Comparison of ENCODE assay signal across 8 mouse cellular contexts in the genomic region with DNA sequence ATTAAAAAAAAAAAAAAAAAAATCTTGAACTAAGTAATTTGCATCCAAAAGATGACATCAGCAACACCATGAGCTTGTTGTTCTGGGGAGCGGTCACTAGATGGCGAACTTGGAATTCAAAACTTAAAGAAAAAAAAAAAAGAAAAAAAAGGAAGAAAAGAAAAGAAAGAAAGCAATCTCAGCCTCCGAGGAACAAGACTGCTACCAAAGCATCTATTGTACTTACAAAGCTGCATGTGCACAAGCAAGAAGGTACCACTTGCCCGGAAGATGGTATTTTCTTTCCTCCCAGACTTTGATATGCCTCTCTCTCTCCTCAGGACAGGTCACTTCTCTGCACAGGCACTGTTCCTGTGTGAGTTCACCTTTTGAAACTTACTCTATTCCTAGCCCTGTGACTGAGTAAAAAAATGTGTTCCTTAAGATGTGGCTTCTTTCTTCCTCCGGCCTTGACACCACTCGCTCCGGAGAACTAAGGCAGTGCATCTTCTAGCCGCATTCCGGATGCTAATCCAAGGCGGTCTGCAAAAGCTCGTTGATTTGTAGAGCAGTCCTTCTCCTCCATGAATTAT.
DNase-seq lines count a peak whose midpoint lies in the region; ATAC-seq and TF ChIP-seq lines count a peak whose summit lies in the region.

No protein-coding gene starts in this region.

- H3K27ac ChIP-seq in embryonic fibroblast, embryonic 13.5 days (ENCODE audit: insufficient read depth, low read length), result no peak overlapping the region
- no peak overlapping the region for H3K27ac ChIP-seq in hindbrain, embryonic 11.5 days (ENCODE audit: low read depth, low read length)
- H3K27ac ChIP-seq in midbrain, embryonic 12.5 days (replicated peaks), result 0 out of 2 replicates have a peak overlapping the region, but pooled peaks have one; percentile 27
- H3K27ac ChIP-seq in stomach, postnatal 0 days (replicated peaks), result no peak overlapping the region

- TF ChIP-seq POLR2A in embryonic fibroblast, embryonic 13.5 days (IDR thresholded peaks at IDR 0.05; ENCODE audit: low read depth, low read length), result no peak

- no peak for ATAC-seq in CD4-positive, CD25-positive, alpha-beta regulatory T cell, adult 4 months
- ATAC-seq in hindbrain, embryonic 11.5 days (ENCODE audit: low FRiP score), result 0 out of 2 replicates have a peak, but pooled peaks have one; percentile 40
- ATAC-seq in midbrain, embryonic 12.5 days (ENCODE audit: low FRiP score, low read depth), result peak; percentile 50; the same call in 1 of the 2 replicates
- no peak for ATAC-seq in stomach, postnatal 0 days (ENCODE audit: low FRiP score, low TSS enrichment)

- H3K27me3 ChIP-seq in hindbrain, embryonic 11.5 days (ENCODE audit: control insufficient read depth, insufficient read depth, low read length), result no peaks in the 10 kb centered on the region
- H3K27me3 ChIP-seq in midbrain, embryonic 12.5 days, result peaks cover 11% of the 10 kb centered on the region
- H3K27me3 ChIP-seq in stomach, postnatal 0 days (ENCODE audit: control insufficient read depth, insufficient read depth, low read length), result no peaks in the 10 kb centered on the region

- H3K9me3 ChIP-seq in hindbrain, embryonic 11.5 days (ENCODE audit: control insufficient read depth, low read length), result no peaks in the 10 kb centered on the region
- H3K9me3 ChIP-seq in midbrain, embryonic 12.5 days, result no peaks in the 10 kb centered on the region
- H3K9me3 ChIP-seq in stomach, postnatal 0 days (ENCODE audit: control insufficient read depth, low read length), result no peaks in the 10 kb centered on the region

- H3K36me3 ChIP-seq in hindbrain, embryonic 11.5 days (ENCODE audit: control insufficient read depth, insufficient read depth, low read length), result no peaks in the 10 kb centered on the region
- no peaks in the 10 kb centered on the region for H3K36me3 ChIP-seq in midbrain, embryonic 12.5 days
- no peaks in the 10 kb centered on the region for H3K36me3 ChIP-seq in stomach, postnatal 0 days (ENCODE audit: control insufficient read depth, insufficient read depth, low read length)

- TF ChIP-seq CTCF in embryonic fibroblast, embryonic 13.5 days (IDR thresholded peaks at IDR 0.05; ENCODE audit: borderline replicate concordance, insufficient read depth, low read length), result no peak
- TF ChIP-seq CTCF in stomach, postnatal 0 days (IDR thresholded peaks at IDR 0.05; ENCODE audit: low read depth), result peak; percentile 73

- 40% methylated on average over 11 of the region's 11 CpGs for WGBS in hindbrain, embryonic 11.5 days
- 25% methylated on average over 11 of the region's 11 CpGs for WGBS in midbrain, embryonic 12.5 days
- 35% methylated on average over 11 of the region's 11 CpGs for WGBS in stomach, postnatal 0 days

- H3K4me3 ChIP-seq in embryonic fibroblast, embryonic 13.5 days (ENCODE audit: insufficient read depth, low read length), result peak overlapping the region; percentile 20
- no peak overlapping the region for H3K4me3 ChIP-seq in hindbrain, embryonic 11.5 days (ENCODE audit: low read depth, low read length)
- peak overlapping the region; percentile 25 for H3K4me3 ChIP-seq in midbrain, embryonic 12.5 days
- H3K4me3 ChIP-seq in stomach, postnatal 0 days (ENCODE audit: low read depth, low read length), result no peak overlapping the region

- intact Hi-C loops in left cerebral cortex, postnatal 25 days (cut with DNase I), result loop anchor here (2.0 to 5.0 kb wide), 3 partner anchors 572 to 934 kb away; partner anchors contain the start of genes Rsrc1 and Shox2

- peak; percentile 7 for DNase-seq in CD4-positive, CD25-positive, alpha-beta regulatory T cell, adult 2 months (ENCODE audit: low read depth, low spot score)
- peak; percentile 74 for DNase-seq in MN1 (ENCODE audit: low spot score)
- DNase-seq in hindbrain, embryonic 11.5 days (ENCODE audit: low spot score), result peak; percentile 65
- DNase-seq in left cerebral cortex, postnatal 25 days (ENCODE audit: low spot score in 2 of 2), result peak; percentile 27 to 56
- no peak for DNase-seq in stomach, postnatal 0 days (ENCODE audit: low spot score)

- H3K9ac ChIP-seq in hindbrain, embryonic 11.5 days (ENCODE audit: low read depth, low read length), result no peak overlapping the region
- peak overlapping the region; percentile 25; the same call in 1 of the 2 replicates for H3K9ac ChIP-seq in midbrain, embryonic 12.5 days (replicated peaks)
- H3K9ac ChIP-seq in stomach, postnatal 0 days (ENCODE audit: low read length), result no peak overlapping the region

- peak overlapping the region; percentile 21 for H3K4me2 ChIP-seq in hindbrain, embryonic 11.5 days (replicated peaks; ENCODE audit: low read depth, low read length)
- H3K4me2 ChIP-seq in midbrain, embryonic 12.5 days (replicated peaks), result peak overlapping the region; percentile 51
- peak overlapping the region; percentile 44 for H3K4me2 ChIP-seq in stomach, postnatal 0 days (replicated peaks; ENCODE audit: low read depth)

- no peak for TF ChIP-seq EP300 in stomach, postnatal 0 days (optimal IDR thresholded peaks at IDR 0.05)

- H3K4me1 ChIP-seq in embryonic fibroblast, embryonic 13.5 days (ENCODE audit: control insufficient read depth, insufficient read depth, low read length), result 0 out of 2 replicates have a peak, but pooled peaks cover 3% of the 10 kb centered on the region
- H3K4me1 ChIP-seq in hindbrain, embryonic 11.5 days (replicated peaks; ENCODE audit: control insufficient read depth, insufficient read depth, low read length), result no peaks in the 10 kb centered on the region
- peaks cover 11% of the 10 kb centered on the region; the same call in 1 of the 2 replicates for H3K4me1 ChIP-seq in midbrain, embryonic 12.5 days
- no peaks in the 10 kb centered on the region for H3K4me1 ChIP-seq in stomach, postnatal 0 days (replicated peaks; ENCODE audit: control insufficient read depth, insufficient read depth)

Comparison
In these comparisons a context has a peak if more than half of its experiments do, and no peak if none do; other contexts are left out.
1. ATAC-seq: peak in hindbrain, embryonic 11.5 days (single experiment) and midbrain, embryonic 12.5 days (single experiment); none in CD4-positive, CD25-positive, alpha-beta regulatory T cell, adult 4 months (single experiment) and stomach, postnatal 0 days (single experiment).
2. H3K4me3 ChIP-seq: peak in embryonic fibroblast, embryonic 13.5 days (single experiment) and midbrain, embryonic 12.5 days (single experiment); none in hindbrain, embryonic 11.5 days (single experiment) and stomach, postnatal 0 days (single experiment).
3. Peak in every context shown above with its lines, with median percentiles within 50 percentile points of each other: H3K4me2 ChIP-seq.